Mouse (Mus musculus) C2C12 (cell line): ENCODE measurements around the gene Tmem233.

Source experiments
- CTCF ChIP-seq: IDR thresholded peaks from one replicate; pipeline ENCODE4 v1.5.1; 2011; ENCODE audit not compliant: control insufficient read depth, insufficient read depth, insufficient read length
- FOSL1 ChIP-seq: IDR thresholded peaks from one replicate; pipeline ENCODE4 v1.8.0; 2011; ENCODE audit warnings: mild to moderate bottlenecking, low read length; ENCODE audit not compliant: poor library complexity, insufficient read depth, severe bottlenecking
- MYOD1 ChIP-seq: IDR thresholded peaks from one replicate; pipeline ENCODE4 v1.6.1; 2011; ENCODE audit warnings: low read depth; ENCODE audit not compliant: control insufficient read depth, insufficient read length
- MYOG ChIP-seq: IDR thresholded peaks from one replicate; pipeline ENCODE4 v1.6.1; 2011; ENCODE audit not compliant: control insufficient read depth, insufficient read length; ENCODE audit errors: extremely low read depth
- USF1 ChIP-seq: IDR thresholded peaks from one replicate; pipeline ENCODE4 v1.6.1; 2011; ENCODE audit warnings: low read depth, mild to moderate bottlenecking, control low read depth, moderate library complexity

DNA sequence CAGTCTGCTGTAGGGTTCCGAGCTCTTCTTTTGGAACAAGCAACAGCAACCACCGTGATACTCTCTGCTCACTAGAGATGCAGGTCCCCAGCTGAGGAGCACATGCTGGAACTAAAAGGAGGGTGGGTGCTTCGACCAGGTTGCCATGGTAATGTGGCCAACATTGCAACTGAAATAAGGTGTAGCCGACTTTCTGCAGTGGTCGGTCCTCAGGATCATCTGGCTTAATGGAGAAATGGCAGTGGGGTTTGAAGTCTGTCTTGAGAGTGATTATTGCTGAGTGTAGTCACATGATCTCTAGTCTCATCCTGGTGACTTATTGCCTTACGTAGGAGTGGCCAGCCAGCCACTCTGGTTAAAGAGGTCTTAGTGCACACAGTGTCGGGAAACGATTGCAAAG is 69.2 kb downstream of the Tmem233 start:
- TF ChIP-seq CTCF (no peak), MYOD1 (no peak), USF1 (no peak), FOSL1 (no peak), MYOG (no peak)
